Mouse (Mus musculus) embryonic facial prominence, embryonic 11.5 days (tissue): Measurements from ENCODE around the gene Herc4. TPM values are rescaled to one million over a fixed set of nuclear protein-coding genes. Genes with fewer than 3 reads are reported as not detected.

ENCODE experiments used
- ATAC-seq: fragments of 200-750 bp; cut with Nextera tagmentation; replicated peaks from 2 replicates; pipeline ENCODE4 v1.8.0; 2017; ENCODE audit warnings: low read depth; ENCODE audit not compliant: insufficient number of reproducible peaks, low FRiP score, low TSS enrichment
- DNase-seq: peaks from one replicate; pipeline ENCODE4 v3.0.0-alpha.2; 2015; ENCODE audit warnings: low spot score
- H3K27ac ChIP-seq: fragments of 300-500 bp; sonication (generic); replicated peaks from 2 replicates; pipeline ENCODE4 v1.5.1; 2014; ENCODE audit warnings: mild to moderate bottlenecking, low read depth, low read length, control low read depth
- H3K27me3 ChIP-seq: fragments of 300-500 bp; sonication (generic); 2 replicates; pipeline ENCODE4 v1.6.1; 2014; ENCODE audit warnings: mild to moderate bottlenecking, low read length, moderate library complexity, mixed read lengths; ENCODE audit not compliant: control insufficient read depth, insufficient read depth
- H3K36me3 ChIP-seq: fragments of 300-500 bp; sonication (generic); replicated peaks from 2 replicates; pipeline ENCODE4 v1.6.1; 2014; ENCODE audit warnings: low read depth, mild to moderate bottlenecking, low read length, moderate library complexity, mixed read lengths; ENCODE audit not compliant: control insufficient read depth, insufficient read depth
- H3K4me1 ChIP-seq: fragments of 300-500 bp; sonication (generic); 2 replicates; pipeline ENCODE4 v1.6.1; 2014; ENCODE audit warnings: low read length, mixed read lengths; ENCODE audit not compliant: control insufficient read depth, insufficient read depth
- H3K4me2 ChIP-seq: fragments of 300-500 bp; sonication (generic); 2 replicates; pipeline ENCODE4 v1.6.1; 2014; ENCODE audit warnings: low read depth, mild to moderate bottlenecking, control low read depth, low read length, moderate library complexity
- H3K4me3 ChIP-seq: fragments of 300-500 bp; sonication (generic); 2 replicates; pipeline ENCODE4 v1.5.1; 2014; ENCODE audit warnings: low read depth, low read length, control low read depth
- H3K9ac ChIP-seq: fragments of 300-500 bp; sonication (generic); replicated peaks from 2 replicates; pipeline ENCODE4 v1.6.1; 2014; ENCODE audit warnings: mild to moderate bottlenecking, control low read depth, low read length
- H3K9me3 ChIP-seq: fragments of 300-500 bp; sonication (generic); replicated peaks from 2 replicates; pipeline ENCODE4 v1.6.1; 2016; ENCODE audit warnings: mild to moderate bottlenecking, low read length, inconsistent platforms, mixed read lengths; ENCODE audit not compliant: control insufficient read depth
- WGBS: fragments of 180-500 bp; shearing (Covaris S2); extraction: QIAGEN DNeasy Blood & Tissue Kit; methylation state at CpG from one replicate; pipeline ENCODE4 v1.1.7; 2014; 5-methylcytosine and 5-hydroxymethylcytosine counted together
- polyA plus RNA-seq: library from polyadenylated mRNA; unstranded; fragments of >200 nt; fragmentation: Nextera tagmentation; extraction: Ambion mirVana; gene quantifications from 2 replicates; pipeline ENCODE4 v1.2.1, GENCODE M21; 2014

Gene Herc4
- polyA plus RNA-seq, 1 experiment from 2014 or later = 57.9 TPM

DNA sequence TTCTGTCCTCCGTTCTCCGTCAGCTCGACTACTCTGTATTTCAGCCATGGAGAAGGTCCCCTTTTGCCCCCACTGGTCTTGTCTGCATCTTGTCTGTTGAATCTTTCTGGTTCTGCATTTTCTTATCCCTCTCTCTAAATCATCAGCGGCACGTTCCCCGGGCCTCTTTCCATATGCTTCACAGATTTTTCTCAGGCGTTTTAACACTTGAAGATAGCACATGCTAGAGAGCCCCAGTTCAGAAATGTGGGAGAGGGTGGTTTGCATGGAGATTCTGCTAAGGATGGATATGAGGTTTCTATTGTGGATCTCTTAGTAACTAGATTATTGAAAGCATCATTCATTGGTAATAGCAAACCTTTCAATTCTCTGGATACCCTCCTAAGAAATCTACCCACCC, 13.3 kb upstream of the Herc4 start:
- no peak overlapping the region for H3K27ac ChIP-seq
- ATAC-seq (no peak), DNase-seq (no peak)
- no peak overlapping the region for H3K4me3 ChIP-seq
- H3K27me3 ChIP-seq = no peaks in the 10 kb centered on the region
- no peaks in the 10 kb centered on the region for H3K9me3 ChIP-seq
- no peaks in the 10 kb centered on the region for H3K36me3 ChIP-seq
- H3K4me1 ChIP-seq = no peaks in the 10 kb centered on the region
- no peak overlapping the region for H3K4me2 ChIP-seq
- H3K9ac ChIP-seq = no peak overlapping the region
- 84% methylated on average over 7 of the region's 7 CpGs for WGBS

DNA sequence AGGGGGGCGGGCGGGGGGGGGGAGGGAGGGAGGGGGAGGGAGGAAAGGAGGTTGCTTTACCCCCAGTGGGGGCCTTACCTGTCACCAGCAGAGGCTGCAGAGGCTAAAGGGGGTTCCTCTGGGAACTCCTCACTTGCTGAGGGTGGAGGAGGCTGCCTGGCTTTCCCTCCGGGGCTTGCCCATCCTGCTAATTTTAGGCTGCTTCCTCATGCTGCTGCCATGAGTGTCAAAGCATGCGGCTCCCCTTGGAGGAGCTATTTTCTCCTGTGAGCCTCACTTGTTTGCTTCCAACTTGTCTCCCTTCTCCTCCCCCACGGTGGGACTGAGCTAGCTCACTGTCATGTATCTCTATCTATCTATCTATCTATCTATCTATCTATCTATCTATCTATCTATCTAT, 12.8 kb upstream of the Herc4 start:
- no peak overlapping the region for H3K9ac ChIP-seq
- H3K9me3 ChIP-seq = no peaks in the 10 kb centered on the region
- H3K4me3 ChIP-seq = no peak overlapping the region
- H3K36me3 ChIP-seq = no peaks in the 10 kb centered on the region
- ATAC-seq (no peak), DNase-seq (no peak)
- no peaks in the 10 kb centered on the region for H3K4me1 ChIP-seq
- no peak overlapping the region for H3K27ac ChIP-seq
- H3K27me3 ChIP-seq = no peaks in the 10 kb centered on the region
- no peak overlapping the region for H3K4me2 ChIP-seq
- WGBS = 33% methylated on average over 3 of the region's 5 CpGs

DNA sequence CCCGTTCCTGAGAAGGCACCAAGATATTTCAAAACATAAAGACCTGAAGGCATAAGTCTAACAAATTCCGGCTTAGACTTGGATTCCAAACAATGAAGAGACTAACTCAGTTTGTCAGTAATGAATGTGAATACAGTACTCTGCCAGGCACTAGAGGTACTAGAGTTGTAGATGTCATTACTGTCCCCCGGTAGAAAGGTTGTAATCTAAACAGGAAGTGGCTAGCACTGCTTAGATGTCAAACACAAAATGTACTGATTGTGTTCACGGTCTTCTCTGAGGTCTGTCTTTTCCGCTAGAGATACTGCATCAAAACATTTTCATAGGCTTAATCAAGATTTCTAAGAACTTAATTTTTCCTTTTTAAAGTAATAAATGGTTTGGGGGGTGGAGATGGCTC, 12.0 kb upstream of the Herc4 start:
- Histone ChIP-seq H3K27me3 (no peaks in the 10 kb centered on the region), H3K36me3 (no peaks in the 10 kb centered on the region), H3K9ac (no peak overlapping the region), H3K27ac (no peak overlapping the region), H3K4me3 (no peak overlapping the region), H3K9me3 (no peaks in the 10 kb centered on the region), H3K4me1 (no peaks in the 10 kb centered on the region), H3K4me2 (no peak overlapping the region)
- no peak for ATAC-seq
- no peak for DNase-seq
- WGBS = 76% methylated on average over 5 of the region's 5 CpGs

DNA sequence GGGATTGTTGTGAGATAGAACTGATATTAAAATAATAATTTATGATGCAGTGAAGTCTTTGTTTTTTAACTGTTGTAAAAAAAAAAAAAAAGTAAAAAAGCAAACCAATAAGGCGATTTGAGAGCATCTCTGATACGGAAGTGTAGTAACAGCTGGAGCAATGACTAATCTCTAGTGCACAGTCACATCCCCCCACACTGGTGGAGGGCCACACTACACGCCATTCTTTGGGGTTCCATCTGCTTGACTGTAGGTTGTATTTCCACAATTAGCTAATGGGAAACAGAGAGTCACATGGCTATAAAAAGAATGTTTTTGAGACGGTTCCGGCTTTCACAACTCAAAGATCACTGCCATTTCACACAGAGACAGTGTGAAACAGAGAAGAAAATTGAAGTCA, 9.5 kb upstream of the Herc4 start:
- Histone ChIP-seq H3K27me3 (no peaks in the 10 kb centered on the region), H3K27ac (no peak overlapping the region), H3K4me3 (no peak overlapping the region), H3K9me3 (no peaks in the 10 kb centered on the region), H3K4me1 (no peaks in the 10 kb centered on the region), H3K36me3 (no peaks in the 10 kb centered on the region), H3K9ac (no peak overlapping the region), H3K4me2 (no peak overlapping the region)
- no peak for ATAC-seq
- no peak for DNase-seq
- 77% methylated on average over 5 of the region's 5 CpGs for WGBS

DNA sequence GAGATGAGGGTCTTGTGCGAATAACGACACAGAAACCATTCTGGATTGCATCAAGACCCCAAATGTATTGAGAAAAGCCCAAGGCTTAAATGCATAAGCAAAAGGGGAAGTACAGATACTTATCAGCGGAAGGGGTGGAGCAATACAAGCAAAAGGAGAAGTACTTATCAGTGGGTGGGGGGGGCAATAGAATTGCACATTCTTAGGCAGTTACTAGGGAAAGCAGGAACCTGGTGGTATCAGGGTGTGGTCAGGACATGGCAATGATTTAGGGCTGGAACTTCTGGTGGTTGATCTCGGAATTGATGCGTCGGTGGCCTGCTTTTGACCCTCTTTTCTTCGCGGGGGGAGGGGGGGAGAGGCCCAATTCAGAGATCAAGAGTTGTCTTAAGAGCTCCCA, 7.7 kb upstream of the Herc4 start:
- Histone ChIP-seq H3K4me1 (no peaks in the 10 kb centered on the region), H3K9me3 (no peaks in the 10 kb centered on the region), H3K27me3 (no peaks in the 10 kb centered on the region), H3K36me3 (no peaks in the 10 kb centered on the region), H3K27ac (no peak overlapping the region), H3K4me2 (no peak overlapping the region), H3K9ac (no peak overlapping the region), H3K4me3 (no peak overlapping the region)
- 85% methylated on average over 8 of the region's 8 CpGs for WGBS
- ATAC-seq (no peak), DNase-seq (no peak)

DNA sequence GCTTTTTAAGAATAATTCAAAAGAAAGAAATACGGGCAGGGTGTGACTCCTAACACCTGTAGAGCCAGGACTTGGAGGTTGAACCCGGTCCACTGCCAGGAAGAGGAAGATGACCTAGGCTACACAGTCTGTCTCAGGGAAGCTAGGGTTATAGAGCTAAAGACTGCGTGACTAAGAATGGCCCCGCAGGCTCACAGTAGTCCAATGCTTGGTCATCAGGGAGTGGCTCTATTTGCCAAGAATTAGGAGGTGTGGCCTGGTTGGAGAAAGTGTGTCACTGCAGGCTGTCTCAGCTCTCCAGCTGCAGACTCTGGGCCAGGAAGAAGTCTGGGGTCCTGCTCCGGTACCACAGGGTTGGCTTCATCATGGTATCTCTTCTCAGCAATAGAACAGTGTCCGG, 6.9 kb upstream of the Herc4 start:
- H3K9me3 ChIP-seq = no peaks in the 10 kb centered on the region
- no peak overlapping the region for H3K27ac ChIP-seq
- WGBS = 92% methylated on average over 6 of the region's 6 CpGs
- DNase-seq = no peak
- no peaks in the 10 kb centered on the region for H3K4me1 ChIP-seq
- H3K36me3 ChIP-seq = no peaks in the 10 kb centered on the region
- H3K9ac ChIP-seq = no peak overlapping the region
- no peak overlapping the region for H3K4me2 ChIP-seq
- no peaks in the 10 kb centered on the region for H3K27me3 ChIP-seq
- H3K4me3 ChIP-seq = no peak overlapping the region
- ATAC-seq = no peak

DNA sequence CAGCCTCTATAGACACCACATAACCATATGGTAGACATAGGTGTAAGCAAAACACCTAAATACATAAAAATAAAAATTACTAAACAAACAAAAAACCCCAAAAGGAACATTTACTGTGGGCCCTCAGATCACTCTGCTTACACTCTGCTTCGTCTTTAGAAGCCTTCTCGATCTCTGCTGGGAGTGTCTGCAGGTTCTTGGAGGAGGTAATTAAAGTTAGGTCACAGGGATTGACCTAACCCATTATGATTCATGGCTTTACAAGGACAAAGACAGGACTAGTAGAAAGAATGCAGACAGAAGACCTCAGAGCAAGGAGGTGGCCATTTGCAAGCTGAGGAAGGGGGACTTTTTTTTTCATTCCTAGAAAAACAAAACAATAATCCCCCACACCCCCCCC, 6.4 kb upstream of the Herc4 start:
- Histone ChIP-seq H3K27ac (no peak overlapping the region), H3K9ac (no peak overlapping the region), H3K4me1 (no peaks in the 10 kb centered on the region), H3K27me3 (no peaks in the 10 kb centered on the region), H3K36me3 (no peaks in the 10 kb centered on the region), H3K9me3 (no peaks in the 10 kb centered on the region), H3K4me3 (no peak overlapping the region), H3K4me2 (no peak overlapping the region)
- no peak for ATAC-seq
- WGBS = 59% methylated on average over 2 of the region's 2 CpGs
- no peak for DNase-seq

DNA sequence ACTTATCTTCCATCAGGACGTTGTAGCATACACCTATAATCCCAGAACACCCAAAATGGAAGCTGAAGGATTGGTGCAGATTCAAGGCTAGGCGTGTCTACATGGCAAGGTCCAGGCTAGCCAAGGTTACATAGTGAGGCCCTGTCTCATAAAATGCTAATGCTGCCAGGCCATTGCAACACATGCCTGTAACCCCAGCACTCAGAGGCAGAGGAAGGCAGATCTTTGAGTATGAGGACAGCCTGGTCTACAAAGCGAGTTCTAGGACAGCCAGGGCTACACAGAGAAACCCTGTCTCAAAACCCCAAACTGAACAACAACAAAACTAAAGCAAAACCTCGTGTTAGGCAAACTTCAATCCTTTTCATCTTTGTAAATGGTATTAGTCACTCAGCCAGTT, 5.5 kb upstream of the Herc4 start:
- H3K9ac ChIP-seq = no peak overlapping the region
- no peak overlapping the region for H3K4me2 ChIP-seq
- DNase-seq = no peak
- H3K27me3 ChIP-seq = no peaks in the 10 kb centered on the region
- no peaks in the 10 kb centered on the region for H3K4me1 ChIP-seq
- no peak overlapping the region for H3K4me3 ChIP-seq
- no peak overlapping the region for H3K27ac ChIP-seq
- no peaks in the 10 kb centered on the region for H3K9me3 ChIP-seq
- no peak for ATAC-seq
- no peaks in the 10 kb centered on the region for H3K36me3 ChIP-seq
- WGBS = 76% methylated on average over 4 of the region's 4 CpGs

DNA sequence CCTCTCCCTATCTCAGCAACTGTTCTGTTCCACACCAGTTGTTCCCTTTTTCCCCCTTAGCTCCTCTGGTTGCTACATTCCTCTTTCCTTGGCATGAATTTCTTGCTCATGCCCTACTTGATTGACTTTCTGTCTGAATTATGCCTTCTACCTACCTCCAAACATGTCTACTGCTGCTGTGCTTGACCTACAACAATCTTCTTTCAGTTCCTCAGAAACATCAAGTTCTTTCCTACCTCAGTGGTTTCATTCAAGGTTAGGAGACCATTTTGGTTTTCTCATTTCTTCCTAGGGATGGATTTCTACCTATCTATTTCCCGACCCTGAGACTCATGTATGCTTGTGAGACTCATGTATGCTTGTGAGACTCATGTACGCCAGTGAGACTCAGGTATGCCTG, 3.8 kb upstream of the Herc4 start:
- no peak overlapping the region for H3K9ac ChIP-seq
- no peak overlapping the region for H3K4me2 ChIP-seq
- H3K27ac ChIP-seq = no peak overlapping the region
- H3K36me3 ChIP-seq = no peaks in the 10 kb centered on the region
- H3K9me3 ChIP-seq = no peaks in the 10 kb centered on the region
- ATAC-seq = no peak
- H3K4me1 ChIP-seq = no peaks in the 10 kb centered on the region
- H3K4me3 ChIP-seq = no peak overlapping the region
- no peaks in the 10 kb centered on the region for H3K27me3 ChIP-seq
- no peak for DNase-seq
- WGBS = 89% methylated on average over 2 of the region's 2 CpGs
